Mouse (Mus musculus) liver, adult (tissue): ENCODE measurements at regions not wholly inside any gene's neighbourhood (a gene's known extent, or its start where the extent isn't known, plus 50 kb on each side); places are given as distances from the start of the nearest gene placed in this dataset.
A peak's percentile ranks its signal among the peaks of the same experiment; 100 is the strongest.

Experiments
- GATA4 ChIP-seq: IDR thresholded peaks from 2 replicates; pipeline ENCODE4 v1.6.1; 2014; ENCODE audit warnings: mild to moderate bottlenecking, low read length; ENCODE audit not compliant: insufficient replicate concordance

DNA sequence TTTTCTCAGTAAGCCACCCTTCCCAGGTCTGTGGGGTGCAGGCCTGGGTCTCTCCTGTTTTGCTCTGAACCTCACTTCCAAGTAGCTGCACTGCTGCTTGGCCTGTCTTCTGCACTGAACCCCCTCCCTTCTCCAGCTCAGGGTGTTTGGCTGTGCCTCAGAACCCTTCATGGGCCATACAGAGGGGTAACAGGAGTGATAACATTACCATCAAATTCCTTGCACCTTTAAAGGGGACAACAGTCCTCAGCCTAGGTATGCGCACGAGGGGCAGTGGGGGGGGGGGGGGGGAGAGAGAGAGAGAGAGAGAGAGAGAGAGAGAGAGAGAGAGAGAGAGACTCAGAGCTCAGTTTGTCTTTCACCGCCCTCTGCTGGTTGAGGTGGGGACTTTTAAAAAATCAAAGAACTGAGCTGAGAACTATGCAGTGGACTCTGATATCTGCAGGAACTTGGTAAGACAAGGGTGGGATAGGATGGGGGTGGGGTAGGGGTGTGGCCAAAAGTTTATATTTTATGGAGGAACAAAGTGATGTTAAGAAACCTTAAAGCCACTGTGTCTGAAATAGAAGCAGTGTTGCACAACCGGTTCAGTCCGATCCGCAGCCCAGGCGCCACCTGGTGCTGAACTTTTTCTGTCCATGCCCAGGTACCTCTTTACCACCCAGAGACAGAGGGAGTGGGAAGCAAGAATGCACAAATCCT is 152.3 kb upstream of the Npvf start:
- no peak for TF ChIP-seq GATA4

- 0 out of 2 replicates have a peak, but pooled peaks have one; percentile 10 for TF ChIP-seq GATA4
These were observed 153.2 kb upstream of the Npvf start for GRCm38 (mm10) chr6:50807187-50808012.

GRCm38 (mm10) chr6:50808126-50808525 is 153.9 kb upstream of the Npvf start:
- no peak for TF ChIP-seq GATA4

GRCm38 (mm10) chr6:50808811-50809668 is 154.8 kb upstream of the Npvf start:
- no peak for TF ChIP-seq GATA4

DNA sequence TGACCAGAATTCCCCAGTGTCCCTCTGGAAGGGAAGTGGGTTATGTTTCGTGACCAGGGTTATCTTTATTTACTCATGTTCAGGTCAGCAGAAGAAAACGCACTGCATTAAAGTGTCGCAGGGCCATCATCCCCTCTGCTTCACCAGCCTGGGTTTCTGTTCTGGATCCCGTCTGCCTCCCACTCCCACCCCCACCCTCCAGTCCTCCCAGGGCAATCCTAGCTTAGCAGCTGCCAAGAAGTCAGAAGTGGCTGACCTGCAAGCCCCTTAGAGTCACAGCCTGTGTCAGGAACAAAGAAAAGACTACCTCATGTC is 155.4 kb upstream of the Npvf start:
- TF ChIP-seq GATA4: no peak; the same call in 1 of the 2 replicates

DNA sequence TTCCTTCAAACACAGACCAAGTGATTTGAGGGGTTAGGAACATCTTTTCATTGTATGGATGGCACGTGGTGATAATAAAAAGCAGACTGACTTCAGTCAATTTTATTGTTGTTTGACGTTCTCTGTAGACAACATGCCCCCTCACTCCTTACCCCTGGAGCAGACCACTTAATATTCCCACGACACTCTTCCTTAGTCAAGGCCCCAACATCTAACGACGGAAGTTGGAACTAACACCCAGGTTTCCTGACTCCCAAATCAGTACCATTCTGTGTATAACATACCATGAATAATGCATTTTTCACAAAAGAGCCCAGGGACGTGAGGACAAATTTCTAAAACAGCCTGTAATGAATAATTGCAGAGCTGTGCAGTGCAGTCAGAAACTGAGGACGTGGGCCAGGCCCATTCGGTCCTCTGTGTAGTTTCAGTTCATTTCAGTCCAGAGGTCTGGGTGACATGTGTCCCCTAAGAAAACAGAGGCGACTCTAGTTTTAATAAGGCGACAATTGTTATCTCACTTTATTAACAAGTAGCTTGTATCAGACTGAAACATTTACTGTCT is 160.8 kb upstream of the Npvf start:
- no peak for TF ChIP-seq GATA4

DNA sequence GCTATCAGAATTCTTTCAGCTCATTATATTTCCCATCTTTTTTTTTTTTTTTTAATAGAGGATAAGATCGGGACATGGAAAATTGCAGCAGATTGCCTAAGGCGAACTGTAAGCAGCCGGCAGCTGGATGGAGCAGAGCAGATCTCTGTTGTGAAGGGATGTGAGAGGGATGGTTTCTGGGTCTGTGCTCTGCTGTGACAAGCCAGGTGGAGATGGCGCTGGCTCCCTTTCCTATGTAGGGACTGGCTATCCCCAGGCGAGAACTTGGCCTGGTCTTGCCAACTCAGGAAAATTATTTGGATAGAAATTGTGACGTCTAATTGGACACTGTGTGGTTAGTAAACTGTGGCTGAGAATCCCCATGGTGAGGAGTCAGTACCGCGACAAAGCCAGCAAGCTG is 161.3 kb upstream of the Npvf start:
- no peak for TF ChIP-seq GATA4

DNA sequence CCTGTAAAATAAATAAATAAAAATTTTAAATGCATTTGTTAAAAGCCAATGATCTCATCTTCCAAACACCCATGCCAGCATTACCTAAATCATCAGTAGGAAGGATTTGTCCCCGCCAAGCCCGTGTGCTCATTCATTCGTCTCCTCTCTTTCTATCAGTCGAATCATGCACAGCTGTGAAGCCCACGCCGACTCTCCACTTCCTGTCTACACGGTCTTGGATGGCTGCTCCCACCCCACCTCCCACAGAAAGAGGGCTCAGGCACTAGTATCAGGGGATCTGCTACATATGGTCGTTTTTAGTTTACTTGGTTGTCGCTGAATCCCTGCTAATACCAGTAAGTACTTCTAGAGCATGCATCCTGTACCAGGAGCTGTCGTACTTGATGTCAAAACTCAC is 163.2 kb upstream of the Npvf start:
- TF ChIP-seq GATA4: no peak

DNA sequence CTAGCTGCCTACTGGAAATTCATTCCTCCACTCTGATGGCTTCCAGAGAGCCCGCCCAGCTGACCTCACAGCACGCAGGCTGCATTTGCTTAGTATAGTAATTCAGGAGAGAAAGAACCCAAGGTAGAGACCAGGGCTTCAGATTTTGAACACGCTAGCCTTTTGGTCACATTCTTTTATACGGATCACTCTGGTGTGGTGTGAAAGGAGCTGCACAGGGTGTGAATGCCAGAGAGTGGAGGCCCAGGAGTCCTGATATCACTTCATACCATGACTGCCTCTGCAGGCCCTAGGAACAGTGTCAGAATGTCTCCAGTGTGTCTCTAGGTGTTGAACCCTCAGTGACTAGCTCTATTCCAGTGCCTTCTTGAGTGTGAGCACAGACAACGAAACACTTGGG is 164.2 kb upstream of the Npvf start:
- TF ChIP-seq GATA4: no peak

DNA sequence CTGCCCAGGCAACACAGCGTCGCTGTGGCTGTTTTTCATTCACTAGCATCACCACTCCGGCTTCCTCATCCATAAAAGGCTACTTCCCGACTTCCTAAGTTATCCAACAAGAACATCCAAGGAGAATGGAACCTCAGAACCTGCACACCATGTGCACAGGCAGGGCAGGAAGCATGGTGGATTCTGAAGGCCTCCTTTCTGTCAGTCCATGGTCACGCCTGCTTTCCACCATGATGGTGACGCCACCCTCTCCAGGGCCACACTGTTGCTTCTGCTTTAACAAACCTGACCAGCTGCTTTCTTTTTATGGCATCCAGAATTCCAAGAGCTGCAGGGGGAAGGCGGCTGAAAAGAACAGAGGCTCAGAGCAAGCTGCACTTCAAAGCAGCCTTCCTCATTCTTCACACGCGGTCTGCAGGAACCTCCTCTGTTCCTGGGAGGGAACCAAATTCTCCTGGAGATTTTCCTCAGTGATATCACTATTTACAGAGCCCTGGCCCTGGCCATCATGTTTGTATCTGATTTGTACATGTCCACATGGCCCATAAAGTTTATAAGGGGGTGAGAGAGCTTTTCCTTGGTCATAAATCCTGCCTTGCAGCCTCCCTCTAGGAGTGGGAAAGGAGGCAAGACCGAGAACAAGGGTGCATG is 164.8 kb upstream of the Npvf start:
- no peak for TF ChIP-seq GATA4

GRCm38 (mm10) chr6:50821401-50822235 is 167.4 kb upstream of the Npvf start:
- TF ChIP-seq GATA4: no peak

GRCm38 (mm10) chr6:50822236-50823151 is 168.3 kb upstream of the Npvf start:
- TF ChIP-seq GATA4: no peak
